ENCODE assay signal across 7 mouse cellular contexts in the genomic region with DNA sequence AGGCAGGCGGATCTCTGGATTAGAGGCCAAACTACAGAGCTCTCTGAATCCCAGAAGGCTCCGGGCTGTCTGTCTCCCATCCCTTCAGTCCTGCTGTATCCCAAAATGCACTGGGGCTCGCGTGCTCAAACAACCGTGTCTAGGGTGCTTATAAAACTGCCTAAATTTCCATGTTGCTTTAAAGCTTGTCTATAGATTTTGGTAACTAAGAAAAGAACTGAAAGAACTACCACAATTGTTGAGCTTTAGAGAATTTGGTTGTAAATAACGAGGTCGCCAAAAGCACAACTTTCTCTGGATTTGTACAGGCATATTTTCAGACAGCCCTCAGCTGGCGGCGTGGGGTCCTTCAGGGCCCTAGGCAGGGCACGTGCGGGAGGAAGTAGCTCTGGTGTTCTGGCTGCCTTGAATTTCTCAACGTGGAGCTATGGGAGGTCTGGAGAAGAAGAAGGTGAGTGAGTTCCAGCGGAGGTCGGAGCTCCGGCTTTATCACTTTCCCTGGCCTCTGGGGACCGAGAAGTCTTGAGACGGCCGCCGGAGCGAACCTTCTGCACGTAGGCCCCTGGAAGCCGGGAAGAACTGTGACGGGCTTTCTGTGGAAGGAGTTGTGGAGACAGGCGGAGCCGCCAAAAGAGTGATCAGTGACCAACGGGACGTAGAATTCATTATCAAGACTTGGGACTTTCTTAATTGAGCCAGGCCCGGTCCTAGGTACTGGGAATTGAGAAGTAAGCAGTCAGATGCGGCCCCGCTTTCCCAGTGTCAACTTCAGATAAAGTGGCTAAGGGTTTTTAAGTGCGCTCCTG. TPM values are rescaled to one million over a fixed set of nuclear protein-coding genes. Genes with fewer than 3 reads are reported as not detected.
DNase-seq lines count a peak whose midpoint lies in the region; ATAC-seq lines count a peak whose summit lies in the region.

TSS of gene Pes1 (plus strand) at position 366 of the 806 bp plus-strand sequence.

- H3K27me3 ChIP-seq in embryonic facial prominence, embryonic 11.5 days (ENCODE audit: control insufficient read depth, insufficient read depth, low read length), result no peaks in the 10 kb centered on the region
- no peaks in the 10 kb centered on the region for H3K27me3 ChIP-seq in limb, embryonic 10.5 days (ENCODE audit: low read depth, poor library complexity, severe bottlenecking)
- no peaks in the 10 kb centered on the region for H3K27me3 ChIP-seq in midbrain, embryonic 13.5 days

- H3K4me1 ChIP-seq in embryonic facial prominence, embryonic 11.5 days (ENCODE audit: control insufficient read depth, insufficient read depth, low read length), result no peaks in the 10 kb centered on the region
- peaks cover 7% of the 10 kb centered on the region for H3K4me1 ChIP-seq in limb, embryonic 10.5 days
- peaks cover 22% of the 10 kb centered on the region for H3K4me1 ChIP-seq in midbrain, embryonic 13.5 days (replicated peaks)

- H3K4me3 ChIP-seq in embryonic facial prominence, embryonic 11.5 days (ENCODE audit: low read depth, low read length), result peak within 1 kb of the TSS; percentile 81
- H3K4me3 ChIP-seq in limb, embryonic 10.5 days, result peak within 1 kb of the TSS; percentile 94
- peak within 1 kb of the TSS; percentile 94 for H3K4me3 ChIP-seq in midbrain, embryonic 13.5 days (replicated peaks)

- H3K4me2 ChIP-seq in embryonic facial prominence, embryonic 11.5 days (ENCODE audit: low read depth, low read length), result peak within 1 kb of the TSS; percentile 40
- H3K4me2 ChIP-seq in midbrain, embryonic 13.5 days (replicated peaks), result peak within 1 kb of the TSS; percentile 91

- H3K9ac ChIP-seq in embryonic facial prominence, embryonic 11.5 days (replicated peaks; ENCODE audit: low read length), result peak within 1 kb of the TSS; percentile 85
- H3K9ac ChIP-seq in midbrain, embryonic 13.5 days (replicated peaks), result peak within 1 kb of the TSS; percentile 83

- H3K27ac ChIP-seq in embryonic facial prominence, embryonic 11.5 days (replicated peaks; ENCODE audit: low read depth, low read length), result no peak within 1 kb of the TSS
- peak within 1 kb of the TSS; percentile 91 for H3K27ac ChIP-seq in limb, embryonic 10.5 days
- peak within 1 kb of the TSS; percentile 56; the same call in 1 of the 2 replicates for H3K27ac ChIP-seq in midbrain, embryonic 13.5 days

- DNase-seq in adrenal gland, postnatal 14 days, result peak; percentile 87
- DNase-seq in embryonic facial prominence, embryonic 11.5 days (ENCODE audit: low spot score), result peak; percentile 87
- peak; percentile 87 for DNase-seq in kidney, adult 11 months
- peak; percentile 83 for DNase-seq in limb, embryonic 10.5 days (ENCODE audit: low spot score)
- peak; percentile 76 for DNase-seq in spleen, adult 12 weeks (ENCODE audit: low spot score)

- peak; percentile 85 for ATAC-seq in embryonic facial prominence, embryonic 11.5 days (replicated peaks; ENCODE audit: insufficient number of reproducible peaks, low FRiP score, low TSS enrichment, low read depth)
- ATAC-seq in granulocyte monocyte progenitor cell, adult 5-6 weeks (replicated peaks; ENCODE audit: poor library complexity, severe bottlenecking), result peak; percentile 90
- ATAC-seq in midbrain, embryonic 13.5 days, result peak; percentile 98

- H3K9me3 ChIP-seq in embryonic facial prominence, embryonic 11.5 days (replicated peaks; ENCODE audit: control insufficient read depth, low read length), result no peaks in the 10 kb centered on the region
- no peaks in the 10 kb centered on the region for H3K9me3 ChIP-seq in limb, embryonic 10.5 days (replicated peaks)
- no peaks in the 10 kb centered on the region for H3K9me3 ChIP-seq in midbrain, embryonic 13.5 days

- no peaks in the 10 kb centered on the region for H3K36me3 ChIP-seq in embryonic facial prominence, embryonic 11.5 days (replicated peaks; ENCODE audit: control insufficient read depth, insufficient read depth, low read depth, low read length)
- peaks cover 19% of the 10 kb centered on the region for H3K36me3 ChIP-seq in limb, embryonic 10.5 days
- peaks cover 9% of the 10 kb centered on the region for H3K36me3 ChIP-seq in midbrain, embryonic 13.5 days

- under 1% methylated on average over 31 of the region's 31 CpGs for WGBS in embryonic facial prominence, embryonic 11.5 days
- under 1% methylated on average over 31 of the region's 31 CpGs for WGBS in limb, embryonic 10.5 days
- under 1% methylated on average over 31 of the region's 31 CpGs for WGBS in midbrain, embryonic 13.5 days

RNA-seq across cellular contexts. Expression of gene Pes1, which starts in this region (rescaled TPM):
- 58.4 and 71.3 TPM in 2 replicates for total RNA-seq in adrenal gland, postnatal 14 days (2021)
- polyA plus RNA-seq in embryonic facial prominence, embryonic 11.5 days (2014; fragmentation: Nextera tagmentation; extraction: Ambion mirVana), result 78.9 and 81.2 TPM in 2 replicates
- total RNA-seq in granulocyte monocyte progenitor cell, adult 5-6 weeks (2014; fragmentation: Nextera tagmentation), result 69.2 and 87.0 TPM in 2 replicates
- 124 and 182 TPM in 2 replicates for total RNA-seq in granulocyte monocyte progenitor cell, adult 5-6 weeks (2017)
- 106 and 115 TPM in 2 replicates for polyA plus RNA-seq in limb, embryonic 10.5 days (2016; fragmentation: Nextera tagmentation; extraction: Ambion mirVana)
- 67.5 and 70.2 TPM in 2 replicates for polyA plus RNA-seq in midbrain, embryonic 13.5 days (2015; fragmentation: Nextera tagmentation; extraction: Ambion mirVana)
